Mouse (Mus musculus): ENCODE measurements around the gene Ckmt1. TPM values are rescaled to one million over a fixed set of nuclear protein-coding genes. Genes with fewer than 3 reads are reported as not detected.

Gene Ckmt1
- total RNA-seq, 4 experiments from 2014 or later, result 0.48 TPM; not detected in 3

GRCm38 (mm10) chr2:121412843-121413386 lies 55.4 kb downstream of the Ckmt1 start:
- peak in 1 of 2 experiments; percentile 8 for DNase-seq (ENCODE audit: low spot score in 2 of 2)

Other genes with a start within 250 kb of the Ckmt1 start
- gene Tgm7, start 247.9 kb upstream of the Ckmt1 start, total RNA-seq (2022), result not detected
- gene Adal, start 217.3 kb upstream of the Ckmt1 start, total RNA-seq (2022), result 10 to 100 TPM; 13.4 to 18.9 (median 17.1) TPM
- 1 to 10 TPM; 3.5 to 5.0 (median 4.0) TPM for gene Lcmt2, start 217.1 kb upstream of the Ckmt1 start, total RNA-seq (2022)
- gene Tubgcp4, start 187.1 kb upstream of the Ckmt1 start, total RNA-seq (2022), result 10 to 100 TPM; 10.2 to 16.5 (median 11.7) TPM
- 1 to 10 TPM; 3.8 to 4.9 (median 4.5) TPM for gene Zscan29, start 186.6 kb upstream of the Ckmt1 start, total RNA-seq (2022)
- gene Trp53bp1, start 86.3 kb upstream of the Ckmt1 start, total RNA-seq (2022), result 10 to 100 TPM; 16.4 to 33.0 (median 23.5) TPM
- 10 to 100 TPM in 3 of 4 experiments, 1 to 10 TPM in 1; 7.9 to 12.2 (median 10.8) TPM for gene Map1a, start 68.1 kb upstream of the Ckmt1 start, total RNA-seq (2022)
- gene Ppip5k1, start 2.3 kb upstream of the Ckmt1 start, total RNA-seq (2022), result 100 to 1,000 TPM in 2 of 4 experiments, 10 to 100 TPM in 2; 97.7 to 103 (median 99.7) TPM
- not detected for gene Strc, start 29.5 kb downstream of the Ckmt1 start, total RNA-seq (2022)
- gene Pdia3, start 56.1 kb downstream of the Ckmt1 start, total RNA-seq (2022), result 10 to 100 TPM; 24.3 to 35.0 (median 30.9) TPM
- 1 to 10 TPM; 1.4 to 3.1 (median 2.2) TPM for gene Catsper2, start 56.1 kb downstream of the Ckmt1 start, total RNA-seq (2022)
- gene Ell3, start 86.6 kb downstream of the Ckmt1 start, total RNA-seq (2022), result not detected
- 100 to 1,000 TPM; 236 to 312 (median 279) TPM for gene Serf2, start 91.5 kb downstream of the Ckmt1 start, total RNA-seq (2022)
- 10 to 100 TPM; 11.3 to 27.6 (median 16.6) TPM for gene Hypk, start 95.6 kb downstream of the Ckmt1 start, total RNA-seq (2022)
- not detected for gene Serinc4, start 99.1 kb downstream of the Ckmt1 start, total RNA-seq (2022)
- gene Mfap1b, start 116.4 kb downstream of the Ckmt1 start, total RNA-seq (2022), result 10 to 100 TPM; 18.7 to 27.0 (median 23.0) TPM
- 10 to 100 TPM; 15.1 to 21.0 (median 16.4) TPM for gene Mfap1a, start 149.0 kb downstream of the Ckmt1 start, total RNA-seq (2022)
- gene Wdr76, start 149.0 kb downstream of the Ckmt1 start, total RNA-seq (2022), result 1 to 10 TPM; 1.2 to 1.9 (median 1.7) TPM